Mouse (Mus musculus) kidney, adult 2 months (tissue): Measurements from ENCODE around the gene Ip6k2.

ENCODE experiments used
- CTCF ChIP-seq: fragments of 200-500 bp; conservative IDR thresholded peaks from 2 replicates; pipeline ENCODE4 v1.5.1; 2011; ENCODE audit warnings: low read depth, mild to moderate bottlenecking, control low read depth, low read length, moderate library complexity, mixed read lengths; ENCODE audit not compliant: insufficient read depth, insufficient read length
- POLR2A ChIP-seq: fragments of 200-500 bp; IDR thresholded peaks from one replicate; pipeline ENCODE4 v1.6.1; 2011; ENCODE audit warnings: low read depth, low read length, control low read depth

DNA sequence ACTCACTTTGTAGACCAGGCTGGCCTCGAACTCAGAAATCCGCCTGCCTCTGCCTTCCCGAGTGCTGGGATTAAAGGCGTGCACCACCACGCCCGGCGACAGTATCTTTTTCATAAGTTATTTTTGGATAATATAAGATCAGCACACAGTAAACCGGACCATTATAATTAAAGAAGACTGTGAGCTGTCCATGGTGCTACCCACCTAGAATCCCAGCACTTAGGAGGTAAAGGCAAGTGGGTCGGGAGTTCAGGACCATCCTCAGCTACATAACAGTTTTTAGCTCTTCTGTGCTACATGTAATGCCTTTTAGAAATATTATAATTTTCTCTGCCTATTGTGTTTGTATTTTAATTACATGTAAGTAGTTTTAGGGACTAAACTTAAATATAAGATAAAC lies 41.5 kb upstream of the Ip6k2 start:
- TF ChIP-seq CTCF (no peak), POLR2A (no peak)
